Mouse (Mus musculus) cerebellum, postnatal 10 days (tissue): ENCODE results near the gene Tmem222.
A peak's percentile ranks its signal among the peaks of the same experiment; 100 is the strongest.

ENCODE experiments used
- DNase-seq, 2 experiments: peaks; one replicate each; pipeline ENCODE4 v3.0.0; 2021; ENCODE audit warnings: mixed read lengths in 2 of 2

Gene Tmem222

GRCm38 (mm10) chr4:133277104-133278026 lies at the start of gene Tmem222:
Gene Tmem222, minus strand, starts transcription at chr4:133277792.
- peak; percentile 97 to 99 for DNase-seq

- no peak for DNase-seq
These were observed 42.1 kb upstream of the Tmem222 start for GRCm38 (mm10) chr4:133319667-133320066.

GRCm38 (mm10) chr4:133315991-133316390 lies 38.4 kb upstream of the Tmem222 start:
- DNase-seq, result no peak

GRCm38 (mm10) chr4:133314896-133315295 lies 37.3 kb upstream of the Tmem222 start:
- peak; percentile 90 to 92 for DNase-seq

GRCm38 (mm10) chr4:133309948-133310347 lies 32.4 kb upstream of the Tmem222 start:
- DNase-seq, result peak; percentile 95 to 97

- DNase-seq, result peak; percentile 76 to 83
These were observed 29.7 kb upstream of the Tmem222 start for GRCm38 (mm10) chr4:133307331-133307730.

GRCm38 (mm10) chr4:133305825-133306224 lies 28.2 kb upstream of the Tmem222 start:
- no peak for DNase-seq

GRCm38 (mm10) chr4:133304770-133305169 lies 27.2 kb upstream of the Tmem222 start:
- DNase-seq, result peak; percentile 54 to 57

- DNase-seq, result peak; percentile 50 to 52
These were observed 25.1 kb upstream of the Tmem222 start for GRCm38 (mm10) chr4:133302668-133303067.

GRCm38 (mm10) chr4:133301802-133302201 lies 24.2 kb upstream of the Tmem222 start:
- peak; percentile 94 to 96 for DNase-seq

GRCm38 (mm10) chr4:133300421-133300820 lies 22.8 kb upstream of the Tmem222 start:
- peak; percentile 75 to 83 for DNase-seq

GRCm38 (mm10) chr4:133299701-133300100 lies 22.1 kb upstream of the Tmem222 start:
- peak; percentile 95 to 98 for DNase-seq

- peak; percentile 93 to 97 for DNase-seq
These were observed 21.1 kb upstream of the Tmem222 start for GRCm38 (mm10) chr4:133298516-133299365.

GRCm38 (mm10) chr4:133297801-133298238 lies 20.2 kb upstream of the Tmem222 start:
- DNase-seq, result peak; percentile 98 to 99

GRCm38 (mm10) chr4:133297360-133297759 lies 19.8 kb upstream of the Tmem222 start:
- DNase-seq, result no peak

GRCm38 (mm10) chr4:133294084-133294483 lies 16.5 kb upstream of the Tmem222 start:
- DNase-seq, result peak; percentile 46 to 47

GRCm38 (mm10) chr4:133292901-133293843 lies 15.6 kb upstream of the Tmem222 start:
- DNase-seq, result peak in 1 of 2 experiments; percentile 39

GRCm38 (mm10) chr4:133292405-133292804 lies 14.8 kb upstream of the Tmem222 start:
- DNase-seq, result no peak

- no peak for DNase-seq
These were observed 13.7 kb upstream of the Tmem222 start for GRCm38 (mm10) chr4:133291255-133291654.

GRCm38 (mm10) chr4:133286476-133287077 lies 9.0 kb upstream of the Tmem222 start:
- DNase-seq, result no peak

GRCm38 (mm10) chr4:133285950-133286349 lies 8.4 kb upstream of the Tmem222 start:
- DNase-seq, result no peak

- no peak for DNase-seq
These were observed 7.7 kb upstream of the Tmem222 start for GRCm38 (mm10) chr4:133285299-133285698.
